Mouse (Mus musculus) left cerebral cortex, postnatal 25 days (tissue): Measurements from ENCODE around the gene Kpna4. TPM values are rescaled to one million over a fixed set of nuclear protein-coding genes. Genes with fewer than 3 reads are reported as not detected.
"Not testable (repeated sequence)": the region's sequence is repeated elsewhere in the genome, so short reads cannot be mapped to it uniquely, and the experiment has no call there.

Experiments
- DNase-seq, 2 experiments: peaks; one replicate each; pipeline ENCODE4 v3.0.0; 2022; ENCODE audit warnings: low spot score in 2 of 2, mixed read lengths in 1 of 2
- intact Hi-C: fragments of 180-260 bp; cut with DNase I; formaldehyde crosslinking; loops from one replicate; pipeline ENCODE4 v1.15.1; 2025
- total RNA-seq, 2 experiments: library from RNA; stranded (reverse); gene quantifications; 2 replicates each; pipeline ENCODE4 v1.2.3; 2021

The Kpna4 gene
- total RNA-seq, 2 experiments from 2014 or later: 62.9 to 65.6 TPM

DNA sequence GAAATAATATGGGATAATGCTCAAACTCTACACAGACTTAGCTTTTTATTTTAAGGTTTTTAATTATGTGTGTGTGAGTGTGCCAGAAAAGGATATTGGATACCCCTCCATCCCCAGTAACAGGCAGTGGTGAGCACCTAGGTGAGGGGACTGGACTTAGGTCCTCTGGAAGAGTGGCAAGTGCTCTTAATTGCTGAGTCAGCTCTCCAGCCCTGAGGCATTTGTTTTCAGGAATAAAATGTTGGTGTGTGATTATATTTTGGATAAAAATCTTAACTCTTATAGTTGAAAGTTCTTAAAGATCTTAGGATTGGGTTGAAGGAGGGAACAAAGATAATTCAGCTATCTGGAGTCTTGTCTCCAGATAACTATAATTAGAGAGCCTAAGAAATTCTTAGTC, 106.1 kb downstream of the Kpna4 start:
- intact Hi-C loops: no loop called here

DNA sequence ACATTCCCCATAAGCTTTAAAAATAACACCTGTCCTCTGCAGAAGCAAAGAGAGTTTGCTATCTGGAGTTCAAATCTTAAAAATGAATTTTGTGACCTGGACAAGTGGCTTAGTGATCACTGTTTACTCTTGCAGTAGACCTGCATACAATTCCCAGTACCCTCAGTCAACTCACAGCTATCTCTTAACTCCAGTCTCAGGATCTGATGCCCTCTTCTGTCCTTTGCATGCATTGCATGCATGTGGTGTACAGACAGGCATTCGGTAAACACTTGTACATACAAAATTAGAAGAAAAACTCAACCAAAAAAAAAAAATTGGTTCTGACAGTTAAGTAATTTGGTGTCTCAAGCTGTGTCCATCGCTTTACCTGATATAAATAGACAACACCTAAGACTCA, 106.6 kb downstream of the Kpna4 start:
- DNase-seq: no peak
- intact Hi-C loops: no loop called here

More for the DNA sequence above, 106.1 kb downstream of the Kpna4 start:
- no peak for DNase-seq

GRCm38 (mm10) chr3:69018635-69019034, 108.3 kb downstream of the Kpna4 start:
- intact Hi-C loops, DNase-seq: not testable (repeated sequence)

DNA sequence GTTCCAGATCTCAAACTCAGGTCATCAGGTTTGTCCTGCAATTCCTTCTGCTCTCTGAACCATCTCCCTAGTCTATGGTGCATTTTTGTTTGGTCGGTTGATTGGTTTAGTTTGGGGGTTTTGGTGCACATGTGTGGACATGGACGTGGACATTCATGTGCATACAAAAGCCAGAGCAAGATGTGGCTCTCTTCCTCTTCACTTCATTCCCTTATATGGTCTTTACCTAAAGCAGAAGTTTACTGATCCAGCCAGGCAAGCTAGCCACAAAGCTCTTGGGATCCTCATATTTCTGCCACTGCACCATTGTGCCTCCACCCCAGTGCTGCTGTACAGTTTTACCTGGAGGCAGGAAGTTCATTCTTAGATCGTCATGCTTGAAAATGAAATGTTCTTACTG, 109.7 kb downstream of the Kpna4 start:
- intact Hi-C loops: no loop called here
- DNase-seq: no peak

Other genes starting within 250 kb of the Kpna4 start
- gene Ift80, start 122.5 kb downstream of the Kpna4 start, total RNA-seq: 10 to 100 TPM; 22.3 to 23.9 TPM
- gene Smc4, start 122.4 kb downstream of the Kpna4 start, total RNA-seq: 1 to 10 TPM; 5.3 to 5.6 TPM
- gene Trim59, start 82.4 kb downstream of the Kpna4 start, total RNA-seq: 1 to 10 TPM; 8.8 to 9.0 TPM
- not detected for gene Arl14, start 95.3 kb upstream of the Kpna4 start, total RNA-seq
- gene Ppm1l, start 189.7 kb upstream of the Kpna4 start, total RNA-seq: 10 to 100 TPM; 77.9 to 86.8 TPM